Mouse (Mus musculus) CD4-positive helper T cell, adult 2 months (primary cell): Measurements from ENCODE around the gene Ipp.
A peak's percentile ranks its signal among the peaks of the same experiment; 100 is the strongest.

Experiments used
- DNase-seq: peaks from one replicate; pipeline ENCODE4 v3.0.0-alpha.2; 2012; ENCODE audit warnings: low read depth, missing footprints, low spot score

The Ipp gene

GRCm38 (mm10) chr4:116507425-116508218, at the start of gene Ipp:
TSS of gene Ipp (plus strand) at chr4:116507549.
- DNase-seq: peak; percentile 97

GRCm38 (mm10) chr4:116461943-116462342, 45.4 kb upstream of the Ipp start:
- DNase-seq: no peak

- no peak for DNase-seq
Measured at GRCm38 (mm10) chr4:116463231-116464125, 43.9 kb upstream of the Ipp start.

- DNase-seq: peak; percentile 87
Measured at GRCm38 (mm10) chr4:116464126-116464981, 43.0 kb upstream of the Ipp start, which contains the start of gene Mast2. TSS of gene Mast2 (minus strand) at chr4:116464183.

- DNase-seq: no peak
Measured at GRCm38 (mm10) chr4:116481322-116481721, 26.0 kb upstream of the Ipp start.

GRCm38 (mm10) chr4:116483476-116483875, 23.9 kb upstream of the Ipp start:
- DNase-seq: no peak

GRCm38 (mm10) chr4:116491119-116491536, 16.2 kb upstream of the Ipp start:
- no peak for DNase-seq

GRCm38 (mm10) chr4:116491886-116492285, 15.5 kb upstream of the Ipp start:
- no peak for DNase-seq

- no peak for DNase-seq
Measured at GRCm38 (mm10) chr4:116492460-116492859, 14.9 kb upstream of the Ipp start.

- no peak for DNase-seq
Measured at GRCm38 (mm10) chr4:116493646-116494045, 13.7 kb upstream of the Ipp start.

GRCm38 (mm10) chr4:116499978-116500377, 7.4 kb upstream of the Ipp start:
- no peak for DNase-seq

GRCm38 (mm10) chr4:116506886-116507424, 394 bp upstream of the Ipp start:
- no peak for DNase-seq

- no peak for DNase-seq
Measured at GRCm38 (mm10) chr4:116531109-116531508, 23.8 kb downstream of the Ipp start.

GRCm38 (mm10) chr4:116536351-116536750, 29.0 kb downstream of the Ipp start:
- DNase-seq: no peak

- DNase-seq: no peak
Measured at GRCm38 (mm10) chr4:116537737-116538136, 30.4 kb downstream of the Ipp start.

GRCm38 (mm10) chr4:116550432-116550831, 43.1 kb downstream of the Ipp start:
- no peak for DNase-seq

- DNase-seq: no peak
Measured at GRCm38 (mm10) chr4:116553035-116553434, 45.7 kb downstream of the Ipp start.

- DNase-seq: peak; percentile 83
Measured at GRCm38 (mm10) chr4:116555413-116556300, 48.3 kb downstream of the Ipp start, which contains the start of gene Tmem69. TSS of gene Tmem69 (minus strand) at chr4:116555936.

GRCm38 (mm10) chr4:116556561-116557305, 49.4 kb downstream of the Ipp start:
- peak; percentile 96 for DNase-seq
